In genomic region chr3:58695507-58695906, GRCm38 (mm10) we compare ENCODE assay signal across 35 mouse cellular contexts. TPM values are rescaled to one million over a fixed set of nuclear protein-coding genes. Genes with fewer than 3 reads are reported as not detected.
DNase-seq lines count a peak whose midpoint lies in the region; ATAC-seq lines count a peak whose summit lies in the region.
"Had no signal": no experiment of that assay in that cellular context is flagged by ENCODE, and none has a peak within 500 bp of the region (broad histone marks: within the 10 kb centered on the region; RNA-seq: fewer than 3 reads in every experiment).

No protein-coding gene starts in this region.

- no peaks in the 10 kb centered on the region for H3K9me3 ChIP-seq in heart, embryonic 10.5 days
- no peaks in the 10 kb centered on the region for H3K9me3 ChIP-seq in hindbrain, embryonic 14.5 days (ENCODE audit: control insufficient read depth, low read length)
- H3K9me3 ChIP-seq: embryonic facial prominence, embryonic 10.5 days; embryonic facial prominence, embryonic 13.5 days; forebrain, embryonic 10.5 days; forebrain, embryonic 13.5 days; heart, embryonic 12.5 days; heart, embryonic 15.5 days; hindbrain, embryonic 10.5 days; hindbrain, embryonic 13.5 days had no signal

- H3K4me3 ChIP-seq in heart, embryonic 10.5 days, result no peak overlapping the region
- no peak overlapping the region for H3K4me3 ChIP-seq in hindbrain, embryonic 14.5 days (replicated peaks; ENCODE audit: low read length)
- H3K4me3 ChIP-seq: embryonic facial prominence, embryonic 10.5 days; embryonic facial prominence, embryonic 13.5 days; erythroblast, embryonic 14.5 days; forebrain, embryonic 10.5 days; forebrain, embryonic 13.5 days; heart, adult 2 months; heart, embryonic 12.5 days; heart, embryonic 15.5 days; hindbrain, embryonic 10.5 days; hindbrain, embryonic 13.5 days had no signal

- 0 out of 2 replicates have a peak overlapping the region, but pooled peaks have one; percentile 6 for H3K27ac ChIP-seq in heart, embryonic 10.5 days
- H3K27ac ChIP-seq in hindbrain, embryonic 14.5 days, result no peak overlapping the region
- H3K27ac ChIP-seq: embryonic facial prominence, embryonic 10.5 days; embryonic facial prominence, embryonic 13.5 days; forebrain, embryonic 10.5 days; forebrain, embryonic 13.5 days; heart, adult 2 months; heart, embryonic 15.5 days; hindbrain, embryonic 10.5 days; hindbrain, embryonic 13.5 days; hindbrain, postnatal 0 days had no signal

- H3K4me2 ChIP-seq in hindbrain, embryonic 14.5 days (replicated peaks), result no peak overlapping the region
- H3K4me2 ChIP-seq: embryonic facial prominence, embryonic 13.5 days; forebrain, embryonic 13.5 days; heart, embryonic 12.5 days; heart, embryonic 15.5 days; hindbrain, embryonic 13.5 days had no signal

- H3K4me1 ChIP-seq in heart, embryonic 10.5 days, result peaks cover 5% of the 10 kb centered on the region; the same call in 1 of the 2 replicates
- no peaks in the 10 kb centered on the region for H3K4me1 ChIP-seq in hindbrain, embryonic 14.5 days (replicated peaks; ENCODE audit: control insufficient read depth, insufficient read depth, low read length)

- 0 out of 2 replicates have a peak, but pooled peaks cover 5% of the 10 kb centered on the region for H3K27me3 ChIP-seq in heart, embryonic 10.5 days (ENCODE audit: insufficient read depth, poor library complexity, severe bottlenecking)
- no peaks in the 10 kb centered on the region for H3K27me3 ChIP-seq in hindbrain, embryonic 14.5 days (ENCODE audit: control insufficient read depth, insufficient read depth, low read length)
- H3K27me3 ChIP-seq: heart, embryonic 12.5 days; heart, embryonic 15.5 days had no signal

- 44% methylated on average over 7 of the region's 7 CpGs for WGBS in heart, embryonic 10.5 days
- 61% methylated on average over 7 of the region's 7 CpGs for WGBS in hindbrain, embryonic 14.5 days

- H3K9ac ChIP-seq in hindbrain, embryonic 14.5 days, result no peak overlapping the region
- H3K9ac ChIP-seq: embryonic facial prominence, embryonic 13.5 days; forebrain, embryonic 13.5 days; heart, embryonic 12.5 days; heart, embryonic 15.5 days; hindbrain, embryonic 13.5 days had no signal

- DNase-seq in heart, embryonic 10.5 days (ENCODE audit: low spot score), result no peak
- DNase-seq in heart, adult 18-20 months, result no peak
- peak; percentile 57 for DNase-seq in retina, postnatal 1 day
- DNase-seq in retina, embryonic 14.5 days (ENCODE audit: low spot score), result no peak
- DNase-seq in gonadal fat pad, adult 2 months (ENCODE audit: low read depth), result peak; percentile 75
- no peak for DNase-seq in hindbrain, embryonic 14.5 days (ENCODE audit: low spot score)
- DNase-seq: adrenal gland, adult 8-10 months; adrenal gland, postnatal 25 days; cerebellum, adult 11-12 months; cerebellum, adult 8-10 months; cerebellum, postnatal 10 days; cerebellum, postnatal 36 days; embryo, embryonic 11 days; gastrocnemius, postnatal 10 days; gastrocnemius, postnatal 36 days; heart, adult 2 months; heart, postnatal 10 days; heart, postnatal 36 days had no signal

- no peaks in the 10 kb centered on the region for H3K36me3 ChIP-seq in heart, embryonic 10.5 days
- H3K36me3 ChIP-seq in hindbrain, embryonic 14.5 days (replicated peaks; ENCODE audit: control insufficient read depth, insufficient read depth), result no peaks in the 10 kb centered on the region
- H3K36me3 ChIP-seq: embryonic facial prominence, embryonic 10.5 days; embryonic facial prominence, embryonic 13.5 days; forebrain, embryonic 10.5 days; heart, embryonic 12.5 days; heart, embryonic 15.5 days; hindbrain, embryonic 10.5 days; hindbrain, embryonic 13.5 days had no signal

- ATAC-seq in hindbrain, embryonic 14.5 days (ENCODE audit: low FRiP score), result no peak
- ATAC-seq: activated CD4-positive, CD25-positive, alpha-beta regulatory T cell, adult 4 months; CD4-positive, CD25-positive, alpha-beta regulatory T cell, adult 4 months; forebrain, embryonic 13.5 days; forebrain, embryonic 16.5 days; hindbrain, postnatal 0 days; inflammation-experienced regulatory T-cells, adult 6 months; intestine, embryonic 16.5 days had no signal

RNA-seq across cellular contexts. Expression of gene Siah2, which starts 3.3 kb away (rescaled TPM):
- 4.8 and 6.6 TPM in 2 replicates for polyA plus RNA-seq in heart, embryonic 10.5 days (2016; fragmentation: Nextera tagmentation; extraction: Ambion mirVana)
- 10 to 100 TPM; 11.8 to 12.5 TPM for total RNA-seq in heart, adult 18-20 months (2021)
- polyA plus RNA-seq in gonadal fat pad, adult 2 months (2012; rRNA removed), result 11.3 and 14.0 TPM in 2 replicates
- 16.3 and 17.3 TPM in 2 replicates for polyA plus RNA-seq in hindbrain, embryonic 14.5 days (2014; fragmentation: Nextera tagmentation; extraction: Ambion mirVana)

RNA-seq across cellular contexts. Expression of gene Erich6, which starts 58.5 kb away (rescaled TPM):
- polyA plus RNA-seq in heart, embryonic 10.5 days (2016; fragmentation: Nextera tagmentation; extraction: Ambion mirVana), result 0.06 TPM in 1 of 2 replicates, not detected in the other
- not detected for total RNA-seq in heart, adult 18-20 months (2021)
- 0.92 and 0.93 TPM in 2 replicates for polyA plus RNA-seq in gonadal fat pad, adult 2 months (2012; rRNA removed)
- 0.43 TPM in 1 of 2 replicates, not detected in the other for polyA plus RNA-seq in hindbrain, embryonic 14.5 days (2014; fragmentation: Nextera tagmentation; extraction: Ambion mirVana)
- total RNA-seq: adrenal gland, postnatal 25 days; ES-E14; gastrocnemius, adult 18-20 months; gastrocnemius, postnatal 36 days; heart, adult 2 months; heart, postnatal 36 days; hindbrain, postnatal 0 days had no signal
- polyA plus RNA-seq: activated CD4-positive, CD25-positive, alpha-beta regulatory T cell, adult 4 months; CD4-positive, CD25-positive, alpha-beta regulatory T cell, adult 4 months; embryonic facial prominence, embryonic 10.5 days; erythroblast, embryonic 14.5 days; forebrain, embryonic 10.5 days; forebrain, embryonic 16.5 days; hindbrain, embryonic 10.5 days; inflammation-experienced regulatory T-cells, adult 6 months; intestine, embryonic 16.5 days had no signal

Comparison
In these comparisons a context has a peak if more than half of its experiments do, and no peak if none do; other contexts are left out.
1. DNase-seq: peak in retina, postnatal 1 day (single experiment) and gonadal fat pad, adult 2 months (single experiment); none in heart, embryonic 10.5 days (single experiment), heart, adult 18-20 months (0 of 2), retina, embryonic 14.5 days (single experiment) and hindbrain, embryonic 14.5 days (single experiment).